Mouse (Mus musculus) kidney, postnatal 0 days (tissue): ENCODE measurements around the gene Cdkn2c. TPM values are rescaled to one million over a fixed set of nuclear protein-coding genes. Genes with fewer than 3 reads are reported as not detected.

Source experiments
- ATAC-seq: fragments of 200-750 bp; cut with Nextera tagmentation; replicated peaks from 2 replicates; pipeline ENCODE4 v1.8.0; 2017; ENCODE audit warnings: low read depth, moderate number of reproducible peaks, moderate TSS enrichment, moderate library complexity; ENCODE audit not compliant: low FRiP score
- DNase-seq: peaks from one replicate; pipeline ENCODE4 v3.0.0-alpha.2; 2016; ENCODE audit warnings: low spot score
- H3K27ac ChIP-seq: fragments of 300-500 bp; sonication (generic); 2 replicates; pipeline ENCODE4 v1.5.1; 2014; ENCODE audit warnings: mild to moderate bottlenecking
- H3K27me3 ChIP-seq: fragments of 300-500 bp; sonication (generic); 2 replicates; pipeline ENCODE4 v1.6.1; 2014; ENCODE audit warnings: low read length, mixed read lengths; ENCODE audit not compliant: insufficient read depth
- H3K36me3 ChIP-seq: fragments of 300-500 bp; sonication (generic); 2 replicates; pipeline ENCODE4 v1.6.1; 2014; ENCODE audit warnings: low read length, mixed read lengths; ENCODE audit not compliant: insufficient read depth
- H3K4me1 ChIP-seq: fragments of 300-500 bp; sonication (generic); replicated peaks from 2 replicates; pipeline ENCODE4 v1.6.1; 2014; ENCODE audit warnings: antibody characterized with exemption, low read length, mixed read lengths; ENCODE audit not compliant: insufficient read depth
- H3K4me2 ChIP-seq: fragments of 300-500 bp; sonication (generic); 2 replicates; pipeline ENCODE4 v1.6.1; 2014; ENCODE audit warnings: mild to moderate bottlenecking, low read length, moderate library complexity, mixed read lengths
- H3K4me3 ChIP-seq: fragments of 300-500 bp; sonication (generic); replicated peaks from 2 replicates; pipeline ENCODE4 v1.5.1; 2014; ENCODE audit warnings: low read depth, low read length
- H3K9ac ChIP-seq: fragments of 300-500 bp; sonication (generic); 2 replicates; pipeline ENCODE4 v1.6.1; 2014; ENCODE audit warnings: low read depth, low read length
- H3K9me3 ChIP-seq: fragments of 300-500 bp; sonication (generic); replicated peaks from 2 replicates; pipeline ENCODE4 v1.6.1; 2016; ENCODE audit warnings: low read length, inconsistent platforms, mixed read lengths
- CTCF ChIP-seq: IDR thresholded peaks from 2 replicates; pipeline ENCODE4 v1.5.1; 2016; ENCODE audit warnings: antibody characterized with exemption, low read depth, mild to moderate bottlenecking, moderate library complexity
- WGBS: fragments of 180-500 bp; shearing (Covaris S2); extraction: QIAGEN DNeasy Blood & Tissue Kit; methylation state at CpG from one replicate; pipeline ENCODE4 v1.1.7; 2014; 5-methylcytosine and 5-hydroxymethylcytosine counted together
- polyA plus RNA-seq: library from polyadenylated mRNA; unstranded; fragments of >200 nt; fragmentation: Nextera tagmentation; extraction: Ambion mirVana; gene quantifications from 2 replicates; pipeline ENCODE4 v1.2.1, GENCODE M21; 2015

Cdkn2c gene
- polyA plus RNA-seq, 1 experiment from 2014 or later, result 7.2 TPM

GRCm38 (mm10) chr4:109659571-109659970 is 7.4 kb downstream of the Cdkn2c start:
- DNase-seq (no peak), ATAC-seq (no peak)
- Histone ChIP-seq H3K36me3 (no peaks in the 10 kb centered on the region), H3K4me3 (no peak overlapping the region), H3K27ac (no peak overlapping the region), H3K9ac (no peak overlapping the region), H3K4me2 (no peak overlapping the region), H3K9me3 (no peaks in the 10 kb centered on the region), H3K27me3 (peaks cover 73% of the 10 kb centered on the region), H3K4me1 (no peaks in the 10 kb centered on the region)
- WGBS, result 39% methylated on average over 2 of the region's 2 CpGs
- no peak for TF ChIP-seq CTCF

- H3K27me3 ChIP-seq, result peaks cover 70% of the 10 kb centered on the region
- H3K4me2 ChIP-seq, result no peak overlapping the region
- H3K27ac ChIP-seq, result no peak overlapping the region
- no peaks in the 10 kb centered on the region for H3K9me3 ChIP-seq
- no peak for ATAC-seq
- no peak overlapping the region for H3K4me3 ChIP-seq
- H3K4me1 ChIP-seq, result no peaks in the 10 kb centered on the region
- TF ChIP-seq CTCF, result no peak
- WGBS, result 13% methylated on average over 8 of the region's 8 CpGs
- no peak overlapping the region for H3K9ac ChIP-seq
- no peak for DNase-seq
- no peaks in the 10 kb centered on the region for H3K36me3 ChIP-seq
Observed at GRCm38 (mm10) chr4:109658826-109659225, 8.2 kb downstream of the Cdkn2c start.

GRCm38 (mm10) chr4:109657851-109658500 is 9.0 kb downstream of the Cdkn2c start:
- TF ChIP-seq CTCF, result no peak
- peaks cover 71% of the 10 kb centered on the region for H3K27me3 ChIP-seq
- ATAC-seq (no peak), DNase-seq (peak; percentile 44)
- H3K4me3 ChIP-seq, result peak overlapping the region; percentile 50
- H3K4me2 ChIP-seq, result peak overlapping the region; percentile 79
- no peaks in the 10 kb centered on the region for H3K36me3 ChIP-seq
- H3K27ac ChIP-seq, result no peak overlapping the region
- H3K4me1 ChIP-seq, result no peaks in the 10 kb centered on the region
- no peaks in the 10 kb centered on the region for H3K9me3 ChIP-seq
- H3K9ac ChIP-seq, result no peak overlapping the region
- WGBS, result 8% methylated on average over 20 of the region's 20 CpGs

- no peak for TF ChIP-seq CTCF
- Histone ChIP-seq H3K4me3 (peak overlapping the region; percentile 50), H3K27me3 (peaks cover 67% of the 10 kb centered on the region), H3K4me2 (peak overlapping the region; percentile 79), H3K36me3 (no peaks in the 10 kb centered on the region), H3K27ac (no peak overlapping the region), H3K4me1 (no peaks in the 10 kb centered on the region), H3K9ac (peak overlapping the region; percentile 8; the same call in 1 of the 2 replicates), H3K9me3 (no peaks in the 10 kb centered on the region)
- WGBS, result 1% methylated on average over 53 of the region's 53 CpGs
- DNase-seq (peak; percentile 38), ATAC-seq (peak; percentile 74)
Observed at GRCm38 (mm10) chr4:109657021-109657850, 9.8 kb downstream of the Cdkn2c start.

- no peak for TF ChIP-seq CTCF
- Histone ChIP-seq H3K9me3 (no peaks in the 10 kb centered on the region), H3K4me1 (no peaks in the 10 kb centered on the region), H3K27ac (no peak overlapping the region), H3K4me3 (no peak overlapping the region), H3K27me3 (peaks cover 61% of the 10 kb centered on the region), H3K9ac (no peak overlapping the region), H3K36me3 (no peaks in the 10 kb centered on the region), H3K4me2 (no peak overlapping the region)
- ATAC-seq (no peak), DNase-seq (no peak)
- 18% methylated on average over 4 of the region's 4 CpGs for WGBS
Observed at GRCm38 (mm10) chr4:109656301-109656700, 10.7 kb downstream of the Cdkn2c start.

- H3K4me2 ChIP-seq, result no peak overlapping the region
- 46% methylated on average over 2 of the region's 2 CpGs for WGBS
Observed at GRCm38 (mm10) chr4:109655738-109656137, 11.3 kb downstream of the Cdkn2c start.

More at GRCm38 (mm10) chr4:109655738-109656137, 11.3 kb downstream of the Cdkn2c start:
- TF ChIP-seq CTCF, result no peak
- Histone ChIP-seq H3K36me3 (no peaks in the 10 kb centered on the region), H3K4me3 (no peak overlapping the region), H3K27ac (no peak overlapping the region), H3K27me3 (peaks cover 58% of the 10 kb centered on the region), H3K9ac (no peak overlapping the region), H3K4me1 (no peaks in the 10 kb centered on the region), H3K9me3 (no peaks in the 10 kb centered on the region)
- ATAC-seq, result no peak
- DNase-seq, result no peak
